Mouse (Mus musculus) layer of hippocampus, adult 9-10 months (tissue): ENCODE results near the gene A630073D07Rik.
"Not testable (repeated sequence)": the region's sequence is repeated elsewhere in the genome, so short reads cannot be mapped to it uniquely, and the experiment has no call there.

Experiments used
- DNase-seq: peaks from one replicate; pipeline ENCODE4 v3.0.0; 2022; ENCODE audit warnings: low spot score

The A630073D07Rik gene

DNA sequence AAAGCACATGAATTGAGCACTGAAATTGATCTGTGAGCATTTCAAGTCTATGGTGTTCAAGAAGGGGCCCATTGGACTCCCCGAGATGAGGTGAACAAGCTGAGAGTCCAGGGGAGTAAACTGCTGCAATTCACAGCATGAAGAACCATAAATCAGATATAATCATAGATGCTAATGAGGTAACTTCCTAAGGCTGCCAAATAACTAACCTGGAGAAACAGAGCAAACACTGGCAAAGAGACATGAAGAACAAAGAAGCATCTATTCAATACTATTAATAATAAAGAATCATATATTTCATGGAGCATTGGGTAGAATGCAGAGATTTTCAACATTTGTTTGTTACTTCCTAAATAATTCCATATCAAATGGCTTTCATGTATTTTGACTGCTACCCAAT, at the start of gene A630073D07Rik:
Gene A630073D07Rik (minus strand): TSS at position 101 of the 400 bp plus-strand sequence.
- DNase-seq: no peak

DNA sequence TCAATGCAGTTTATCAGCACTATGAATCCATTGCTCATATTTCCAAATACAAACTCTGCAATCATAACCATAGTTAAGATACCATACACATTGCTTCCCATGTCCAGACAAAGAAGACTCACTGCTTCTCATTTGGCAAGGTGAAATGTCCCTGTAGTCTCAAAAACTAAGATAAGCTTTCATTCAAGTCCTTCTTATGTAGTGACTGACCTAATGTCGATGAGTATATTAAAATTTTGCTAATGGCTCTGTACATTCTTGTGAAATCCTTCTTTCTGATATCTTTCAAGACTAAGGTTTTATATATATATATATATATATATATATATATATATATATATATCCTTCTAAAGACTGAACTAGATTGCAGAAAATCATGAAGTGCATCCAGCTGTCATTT, 49.6 kb upstream of the A630073D07Rik start, which contains the start of gene Tas2r121:
Gene Tas2r121 (minus strand): TSS at position 101 of the 400 bp plus-strand sequence.
- no peak for DNase-seq

DNA sequence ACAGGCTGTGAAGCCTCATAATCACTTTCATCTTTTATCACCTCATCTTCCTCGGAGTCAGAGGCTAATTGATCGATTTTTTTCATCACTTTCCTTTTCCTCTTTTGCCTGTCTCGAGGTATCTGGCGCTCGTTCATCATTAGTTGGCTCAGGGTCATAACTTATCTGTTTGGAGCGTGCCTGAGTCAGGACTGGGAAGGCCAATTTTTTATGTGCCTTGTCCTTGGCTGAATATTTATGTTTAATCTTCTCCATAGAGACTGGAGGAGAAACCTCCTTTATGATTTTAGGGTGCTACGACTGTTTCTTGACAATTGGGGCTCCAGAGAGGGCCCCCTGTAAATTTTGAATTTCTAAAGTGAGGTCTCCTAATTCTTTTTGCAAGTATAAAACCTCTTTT, 40.3 kb upstream of the A630073D07Rik start:
- DNase-seq: not testable (repeated sequence)

GRCm38 (mm10) chr6:132656653-132657052, 5.3 kb upstream of the A630073D07Rik start, which contains the start of gene Tas2r120:
Gene Tas2r120 (plus strand): TSS chr6:132656953.
- no peak for DNase-seq

- no peak for DNase-seq
These were observed 1.9 kb downstream of the A630073D07Rik start for GRCm38 (mm10) chr6:132649399-132649798.

DNA sequence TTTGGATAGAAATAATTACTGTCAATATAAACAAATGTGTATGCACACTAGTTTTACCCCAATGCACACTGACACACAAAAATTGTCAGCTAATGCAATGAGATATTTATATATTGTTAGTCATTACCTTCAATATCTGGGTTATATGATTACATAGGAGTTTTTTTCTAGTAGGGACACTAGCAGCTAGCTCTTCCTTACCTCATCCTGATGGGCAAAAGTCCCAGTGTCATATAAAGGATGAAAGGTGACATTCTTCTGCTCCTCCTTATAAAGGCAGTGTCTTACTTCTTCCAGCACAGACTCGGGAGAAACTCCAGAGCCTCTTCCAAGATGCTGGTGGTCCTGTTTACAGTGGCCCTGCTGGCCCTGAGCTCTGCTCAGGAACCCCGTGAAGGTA, 55.7 kb downstream of the A630073D07Rik start, which contains the start of gene Prp2:
Gene Prp2 (plus strand): TSS at position 301 of the 400 bp plus-strand sequence.
- not testable (repeated sequence) for DNase-seq
